Mouse (Mus musculus) midbrain, embryonic 14.5 days (tissue): ENCODE measurements around the gene Fgd3. TPM values are rescaled to one million over a fixed set of nuclear protein-coding genes. Genes with fewer than 3 reads are reported as not detected.

Source experiments
- ATAC-seq: fragments of 200-750 bp; cut with Nextera tagmentation; 2 replicates; pipeline ENCODE4 v1.8.0; 2017; ENCODE audit warnings: moderate number of reproducible peaks, moderate library complexity; ENCODE audit not compliant: low FRiP score, low TSS enrichment
- DNase-seq: peaks from one replicate; pipeline ENCODE4 v3.0.0-alpha.2; 2015
- H3K27ac ChIP-seq: fragments of 300-500 bp; sonication (generic); replicated peaks from 2 replicates; pipeline ENCODE4 v1.5.1; 2014; ENCODE audit warnings: mild to moderate bottlenecking, low read depth, low read length, moderate library complexity
- H3K27me3 ChIP-seq: fragments of 300-500 bp; sonication (generic); 2 replicates; pipeline ENCODE4 v1.6.1; 2014; ENCODE audit warnings: low read length, control low read depth, mixed read lengths; ENCODE audit not compliant: control insufficient read depth, insufficient read depth
- H3K36me3 ChIP-seq: fragments of 300-500 bp; sonication (generic); 2 replicates; pipeline ENCODE4 v1.6.1; 2014; ENCODE audit warnings: low read length, control low read depth; ENCODE audit not compliant: control insufficient read depth, insufficient read depth
- H3K4me1 ChIP-seq: fragments of 300-500 bp; sonication (generic); 2 replicates; pipeline ENCODE4 v1.6.1; 2014; ENCODE audit warnings: mild to moderate bottlenecking, antibody characterized with exemption, low read length, control low read depth; ENCODE audit not compliant: control insufficient read depth, insufficient read depth
- H3K4me2 ChIP-seq: fragments of 300-500 bp; sonication (generic); 2 replicates; pipeline ENCODE4 v1.6.1; 2014; ENCODE audit warnings: mild to moderate bottlenecking, low read length, moderate library complexity
- H3K4me3 ChIP-seq: fragments of 300-500 bp; sonication (generic); replicated peaks from 2 replicates; pipeline ENCODE4 v1.5.1; 2014; ENCODE audit warnings: low read depth, low read length
- H3K9ac ChIP-seq: fragments of 300-500 bp; sonication (generic); replicated peaks from 2 replicates; pipeline ENCODE4 v1.6.1; 2014; ENCODE audit warnings: mild to moderate bottlenecking, low read length, moderate library complexity
- H3K9me3 ChIP-seq: fragments of 300-500 bp; sonication (generic); 2 replicates; pipeline ENCODE4 v1.6.1; 2016; ENCODE audit warnings: low read length, control low read depth, mixed read lengths; ENCODE audit not compliant: control insufficient read depth
- WGBS: fragments of 180-500 bp; shearing (Covaris S2); extraction: QIAGEN DNeasy Blood & Tissue Kit; methylation state at CpG from one replicate; pipeline ENCODE4 v1.1.7; 2014; 5-methylcytosine and 5-hydroxymethylcytosine counted together
- polyA plus RNA-seq: library from polyadenylated mRNA; unstranded; fragments of >200 nt; fragmentation: Nextera tagmentation; extraction: Ambion mirVana; gene quantifications from 2 replicates; pipeline ENCODE4 v1.2.1, GENCODE M21; 2014

Gene Fgd3
- polyA plus RNA-seq, 1 experiment from 2014 or later = 1.8 TPM

GRCm38 (mm10) chr13:49224729-49225128, 95.4 kb downstream of the Fgd3 start:
- Histone ChIP-seq H3K27ac (no peak overlapping the region), H3K27me3 (no peaks in the 10 kb centered on the region), H3K9ac (no peak overlapping the region), H3K4me1 (no peaks in the 10 kb centered on the region), H3K36me3 (no peaks in the 10 kb centered on the region), H3K4me2 (no peak overlapping the region), H3K4me3 (no peak overlapping the region), H3K9me3 (no peaks in the 10 kb centered on the region)
- DNase-seq = no peak
- no peak for ATAC-seq
- 21% methylated on average over 6 of the region's 6 CpGs for WGBS

DNA sequence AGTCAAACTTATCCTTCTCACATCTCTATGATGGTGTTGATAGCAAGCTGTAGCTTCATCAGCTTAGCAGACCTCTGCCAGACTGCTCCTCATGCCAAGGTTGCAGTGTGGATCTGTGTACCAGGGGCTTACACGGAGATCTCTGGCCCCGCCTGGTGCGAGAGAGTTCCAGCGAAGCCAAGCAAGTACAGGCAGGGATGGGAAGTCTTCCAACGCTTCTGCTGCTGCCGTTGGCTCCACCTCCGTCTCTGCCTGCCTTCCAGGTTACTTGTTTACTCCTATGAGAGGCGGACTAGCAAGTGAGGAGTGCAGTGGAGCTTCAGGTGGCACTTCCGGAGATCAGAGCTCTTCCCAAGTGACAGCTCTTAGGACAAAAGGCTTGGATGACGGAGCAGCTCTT, 95.8 kb downstream of the Fgd3 start:
- DNase-seq (no peak), ATAC-seq (no peak)
- no peaks in the 10 kb centered on the region for H3K27me3 ChIP-seq
- no peaks in the 10 kb centered on the region for H3K4me1 ChIP-seq
- no peak overlapping the region for H3K4me2 ChIP-seq
- no peaks in the 10 kb centered on the region for H3K9me3 ChIP-seq
- no peak overlapping the region for H3K4me3 ChIP-seq
- no peaks in the 10 kb centered on the region for H3K36me3 ChIP-seq
- 20% methylated on average over 10 of the region's 10 CpGs for WGBS
- no peak overlapping the region for H3K9ac ChIP-seq
- H3K27ac ChIP-seq = no peak overlapping the region

GRCm38 (mm10) chr13:49220912-49221311, 99.2 kb downstream of the Fgd3 start:
- no peaks in the 10 kb centered on the region; the same call in 1 of the 2 replicates for H3K4me1 ChIP-seq
- no peak overlapping the region for H3K27ac ChIP-seq
- no peak overlapping the region for H3K9ac ChIP-seq
- no peak overlapping the region for H3K4me2 ChIP-seq
- H3K27me3 ChIP-seq = 0 out of 2 replicates have a peak, but pooled peaks cover 6% of the 10 kb centered on the region
- DNase-seq (no peak), ATAC-seq (no peak)
- H3K4me3 ChIP-seq = no peak overlapping the region
- H3K36me3 ChIP-seq = no peaks in the 10 kb centered on the region
- no peaks in the 10 kb centered on the region for H3K9me3 ChIP-seq
- whole genome bisulfite sequencing = 25% methylated on average over 5 of the region's 5 CpGs

- no peak for ATAC-seq
- no peak overlapping the region for H3K4me2 ChIP-seq
- H3K4me3 ChIP-seq = no peak overlapping the region
- H3K9me3 ChIP-seq = no peaks in the 10 kb centered on the region
- H3K36me3 ChIP-seq = no peaks in the 10 kb centered on the region
- DNase-seq = no peak
- H3K27me3 ChIP-seq = peaks cover 12% of the 10 kb centered on the region; the same call in 1 of the 2 replicates
- WGBS = 83% methylated on average over 4 of the region's 4 CpGs
- peaks cover 9% of the 10 kb centered on the region for H3K4me1 ChIP-seq
- H3K9ac ChIP-seq = no peak overlapping the region
- H3K27ac ChIP-seq = no peak overlapping the region
Observed at GRCm38 (mm10) chr13:49219367-49219766, 100.7 kb downstream of the Fgd3 start.

DNA sequence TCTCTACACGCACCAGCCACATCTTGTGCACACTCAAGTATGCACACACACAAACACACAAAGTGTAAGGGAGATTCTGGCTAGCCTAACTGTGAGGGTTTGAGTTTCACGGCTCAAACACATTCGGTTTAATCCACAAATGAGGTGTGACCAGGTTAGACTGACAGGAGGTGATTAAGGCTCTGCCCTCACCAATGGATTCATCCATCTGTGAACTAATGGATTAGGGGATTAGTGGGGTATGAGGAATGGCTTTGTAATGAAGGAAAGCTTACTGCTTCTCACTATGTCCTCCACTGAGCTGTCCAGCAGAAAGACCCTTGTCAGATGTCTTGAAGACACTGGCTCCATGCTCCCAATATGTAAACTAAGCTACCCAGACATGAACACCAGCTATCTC, 101.5 kb downstream of the Fgd3 start:
- Histone ChIP-seq H3K9ac (no peak overlapping the region), H3K4me3 (no peak overlapping the region), H3K4me2 (no peak overlapping the region), H3K4me1 (peaks cover 13% of the 10 kb centered on the region), H3K36me3 (no peaks in the 10 kb centered on the region), H3K9me3 (no peaks in the 10 kb centered on the region), H3K27ac (no peak overlapping the region), H3K27me3 (peaks cover 12% of the 10 kb centered on the region; the same call in 1 of the 2 replicates)
- DNase-seq = no peak
- no peak for ATAC-seq
- 27% methylated on average over 3 of the region's 3 CpGs for WGBS

GRCm38 (mm10) chr13:49216808-49217561, 103.1 kb downstream of the Fgd3 start:
- no peak for ATAC-seq
- DNase-seq = no peak
- Histone ChIP-seq H3K9ac (no peak overlapping the region), H3K4me1 (peaks cover 16% of the 10 kb centered on the region), H3K9me3 (no peaks in the 10 kb centered on the region), H3K36me3 (no peaks in the 10 kb centered on the region), H3K4me2 (no peak overlapping the region), H3K4me3 (no peak overlapping the region), H3K27me3 (peaks cover 12% of the 10 kb centered on the region; the same call in 1 of the 2 replicates), H3K27ac (no peak overlapping the region)
- 58% methylated on average over 9 of the region's 9 CpGs for WGBS

GRCm38 (mm10) chr13:49216220-49216552, 103.9 kb downstream of the Fgd3 start:
- H3K27me3 ChIP-seq = peaks cover 12% of the 10 kb centered on the region; the same call in 1 of the 2 replicates
- H3K36me3 ChIP-seq = no peaks in the 10 kb centered on the region
- no peak overlapping the region for H3K27ac ChIP-seq
- DNase-seq (no peak), ATAC-seq (no peak; the same call in 1 of the 2 replicates)
- H3K4me1 ChIP-seq = peaks cover 18% of the 10 kb centered on the region
- WGBS = 2% methylated on average over 17 of the region's 17 CpGs
- no peak overlapping the region for H3K9ac ChIP-seq
- H3K9me3 ChIP-seq = no peaks in the 10 kb centered on the region
- H3K4me2 ChIP-seq = peak overlapping the region; percentile 93
- peak overlapping the region; percentile 73 for H3K4me3 ChIP-seq

GRCm38 (mm10) chr13:49215504-49216219, 104.4 kb downstream of the Fgd3 start, which contains the start of gene Card19:
Gene Card19 (minus strand): TSS chr13:49216037.
- H3K36me3 ChIP-seq = no peaks in the 10 kb centered on the region
- under 1% methylated on average over 74 of the region's 78 CpGs for WGBS
- DNase-seq (peak; percentile 92), ATAC-seq (peak; percentile 88)
- H3K4me2 ChIP-seq = peak within 1 kb of the TSS; percentile 93
- peak within 1 kb of the TSS; percentile 73 for H3K4me3 ChIP-seq
- H3K27me3 ChIP-seq = peaks cover 12% of the 10 kb centered on the region; the same call in 1 of the 2 replicates
- no peak within 1 kb of the TSS for H3K27ac ChIP-seq
- H3K9ac ChIP-seq = peak within 1 kb of the TSS; percentile 52
- no peaks in the 10 kb centered on the region for H3K9me3 ChIP-seq
- H3K4me1 ChIP-seq = peaks cover 20% of the 10 kb centered on the region
